Mouse (Mus musculus): ENCODE measurements around the gene Cwf19l1.
A peak's percentile ranks its signal among the peaks of the same experiment; 100 is the strongest.
"Not testable (repeated sequence)": the region's sequence is repeated elsewhere in the genome, so short reads cannot be mapped to it uniquely, and the experiment has no call there.

Cwf19l1 gene

DNA sequence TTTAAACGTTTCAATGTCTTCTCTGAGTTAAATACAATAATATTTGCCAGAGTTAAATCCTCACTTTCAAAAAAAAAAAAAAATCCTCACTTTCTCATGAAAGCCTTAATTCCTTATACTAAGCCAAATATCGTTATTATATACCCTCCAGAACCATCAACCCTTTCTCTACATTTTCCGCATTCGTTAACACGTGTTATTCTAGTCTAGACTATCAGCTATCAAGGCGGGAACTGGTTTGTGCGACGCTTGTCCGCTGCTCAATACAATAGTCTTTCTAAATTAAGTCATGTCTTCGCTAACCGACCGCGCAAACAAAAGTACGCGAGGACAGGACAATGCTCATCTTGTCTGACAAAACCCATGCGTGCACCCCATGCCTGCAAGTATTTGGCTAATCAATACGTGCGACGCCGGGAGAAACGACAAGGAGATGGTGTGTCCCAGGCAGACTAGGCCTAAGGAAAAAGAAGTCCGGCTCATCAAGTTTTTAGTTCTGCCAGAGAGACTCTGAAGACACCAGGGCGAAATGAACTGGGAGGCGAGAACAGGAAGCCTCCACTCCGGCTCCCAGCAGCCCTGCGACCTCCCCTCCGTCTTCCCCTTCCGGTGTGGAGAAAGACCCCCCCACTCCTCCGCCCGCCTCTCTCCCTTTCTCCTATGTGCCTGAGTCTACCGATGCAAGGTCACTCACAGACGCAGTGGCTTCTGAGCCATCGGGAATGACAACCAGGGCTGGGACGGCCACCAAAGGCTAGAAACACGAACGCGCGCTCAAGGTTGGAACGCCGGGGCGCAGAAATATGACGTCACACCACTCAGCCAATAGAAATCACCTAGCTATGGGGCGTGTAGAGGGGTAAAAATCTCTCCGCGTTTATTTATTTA, at the start of gene Cwf19l1:
Cwf19l1 (minus strand) TSS at position 805 of the 888 bp plus-strand sequence.
- ATAC-seq (ENCODE audit: low TSS enrichment), result peak; percentile 91

DNA sequence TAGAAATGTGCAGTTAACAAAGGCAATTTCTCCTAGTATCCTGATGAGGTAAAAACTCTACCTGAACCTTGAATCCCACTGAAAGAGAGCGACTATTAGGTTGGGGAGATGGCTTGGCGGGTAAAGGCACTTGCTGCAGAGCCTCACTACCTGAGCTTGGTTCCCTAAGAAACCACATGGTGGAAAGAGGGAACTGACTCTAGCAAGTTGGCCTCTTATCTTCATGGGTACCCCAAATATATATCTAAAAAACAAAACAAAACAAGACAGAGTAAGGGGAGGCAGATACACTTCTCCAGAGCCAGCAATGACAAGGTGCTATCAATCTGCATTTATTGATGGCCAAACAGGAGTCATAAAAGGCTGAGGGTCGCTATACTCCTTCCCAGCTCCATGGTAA, 48.3 kb upstream of the Cwf19l1 start:
- ATAC-seq (ENCODE audit: low TSS enrichment), result no peak

DNA sequence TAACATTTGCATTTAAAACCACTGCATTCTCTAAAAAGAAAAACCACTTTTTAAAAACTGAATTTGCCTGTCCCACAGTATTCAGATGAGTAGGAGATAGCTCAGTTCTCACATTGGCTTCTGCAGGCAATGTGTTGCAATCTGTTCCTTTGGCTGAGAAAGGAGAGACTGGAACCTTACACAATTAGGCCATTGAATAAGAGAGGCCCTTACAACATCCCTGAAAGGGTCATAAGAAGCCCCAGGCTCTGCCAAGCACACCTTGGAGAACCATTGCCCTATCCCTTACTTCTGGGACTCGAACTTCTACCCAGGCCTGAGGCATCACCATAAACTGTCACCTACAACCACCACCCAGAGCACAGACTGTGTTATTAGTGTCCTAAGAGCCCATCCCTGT, 44.8 kb upstream of the Cwf19l1 start:
- no peak for ATAC-seq (ENCODE audit: low TSS enrichment)

DNA sequence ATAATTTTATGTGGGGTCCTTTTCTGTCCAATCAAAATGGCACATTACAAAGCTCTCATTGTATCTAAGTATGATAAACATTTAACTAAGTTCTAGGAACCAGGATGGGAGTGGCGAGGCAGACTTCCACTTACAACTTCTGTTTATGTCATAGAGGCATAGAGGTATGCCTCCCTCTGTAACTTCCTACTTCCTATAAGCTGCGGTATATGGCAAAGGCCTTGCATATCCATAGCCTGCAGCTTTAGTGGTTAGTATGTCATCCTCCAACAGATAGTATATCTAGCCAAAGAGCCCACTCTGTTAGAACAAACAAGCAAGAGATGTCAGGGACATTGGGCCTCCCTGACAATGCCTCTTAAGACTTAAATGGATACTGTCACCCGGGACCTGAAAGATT, 41.1 kb upstream of the Cwf19l1 start:
- ATAC-seq (ENCODE audit: low TSS enrichment), result no peak

DNA sequence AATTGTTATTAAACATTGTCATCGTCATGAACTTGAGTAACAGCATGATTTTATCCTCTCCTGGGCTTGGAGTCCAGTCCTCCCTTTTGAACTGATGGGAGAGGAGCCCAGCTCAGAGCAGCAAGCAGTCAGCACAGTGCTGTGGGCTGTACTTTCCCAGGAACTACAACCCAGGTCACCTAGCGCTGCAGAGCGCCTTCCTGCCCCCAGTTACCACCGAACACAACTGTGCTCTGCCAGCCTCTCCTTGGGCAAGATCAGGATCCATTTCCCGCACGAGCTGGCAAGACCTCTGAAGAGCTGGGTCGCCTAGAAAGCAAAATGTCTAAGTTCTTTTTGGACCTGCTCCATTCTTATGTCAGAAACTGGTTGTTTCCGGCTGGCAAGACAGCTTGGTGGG, 39.2 kb upstream of the Cwf19l1 start:
- no peak for ATAC-seq (ENCODE audit: low TSS enrichment)

DNA sequence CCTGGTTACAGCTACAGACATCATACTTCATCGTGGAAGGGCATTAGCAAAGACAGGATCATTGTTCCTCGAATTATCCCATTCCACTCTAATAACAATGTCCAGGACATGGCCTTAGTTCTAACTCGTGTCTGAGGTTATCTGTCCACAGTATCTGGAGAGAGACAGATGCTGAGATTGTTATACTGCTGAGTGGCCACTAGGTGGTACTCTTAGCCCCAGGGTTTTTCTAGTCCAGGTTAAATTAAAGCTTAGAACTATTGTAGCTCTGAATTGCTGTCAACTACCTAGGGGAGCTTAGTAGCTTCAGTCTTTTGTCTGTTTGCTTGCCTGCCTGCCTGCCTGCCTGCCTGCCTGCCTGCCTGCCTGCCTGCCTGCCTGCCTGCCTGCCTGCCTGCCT, 25.8 kb upstream of the Cwf19l1 start:
- peak; percentile 62; the same call in 1 of the 2 replicates for ATAC-seq (ENCODE audit: low TSS enrichment)

DNA sequence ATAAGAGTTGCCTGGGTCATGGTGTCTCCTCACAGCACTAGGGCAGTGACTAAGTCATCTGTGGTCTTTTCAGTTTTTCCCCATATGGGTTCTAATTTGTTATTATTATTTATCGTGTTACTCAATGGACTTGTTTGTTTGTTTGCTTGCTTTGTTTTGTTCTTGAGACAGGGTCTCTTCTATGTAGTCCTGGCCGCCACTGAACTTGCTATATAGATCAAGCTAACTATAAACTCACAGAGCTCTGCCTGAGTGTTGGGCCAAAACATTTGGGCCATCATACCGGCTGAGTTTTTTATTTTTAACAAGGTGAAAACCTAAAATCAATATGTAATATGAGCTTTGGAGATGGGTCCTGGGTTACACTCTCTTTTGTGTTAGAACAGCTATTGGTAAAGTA, 23.7 kb upstream of the Cwf19l1 start:
- ATAC-seq (ENCODE audit: low TSS enrichment), result no peak

DNA sequence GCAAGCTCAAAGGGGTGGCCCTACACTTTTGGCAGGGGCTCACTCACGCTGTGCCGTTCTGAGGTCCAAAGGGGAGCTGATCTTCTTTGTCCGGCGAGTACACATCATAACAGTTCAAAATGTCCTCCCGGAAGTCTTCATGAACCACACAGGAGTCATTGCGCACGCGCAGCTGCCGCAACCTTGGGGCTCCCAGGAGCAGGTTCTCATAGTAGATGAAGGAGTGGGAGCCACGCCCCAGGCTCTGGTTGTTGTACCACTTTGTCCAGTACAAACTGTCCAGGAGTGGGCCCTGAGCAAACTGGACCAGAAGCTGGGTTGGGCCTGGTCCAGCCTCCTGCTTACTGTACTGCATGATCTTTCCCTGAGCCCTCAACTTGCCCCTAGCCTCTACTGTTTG, 21.3 kb upstream of the Cwf19l1 start:
- ATAC-seq (ENCODE audit: low TSS enrichment), result no peak

DNA sequence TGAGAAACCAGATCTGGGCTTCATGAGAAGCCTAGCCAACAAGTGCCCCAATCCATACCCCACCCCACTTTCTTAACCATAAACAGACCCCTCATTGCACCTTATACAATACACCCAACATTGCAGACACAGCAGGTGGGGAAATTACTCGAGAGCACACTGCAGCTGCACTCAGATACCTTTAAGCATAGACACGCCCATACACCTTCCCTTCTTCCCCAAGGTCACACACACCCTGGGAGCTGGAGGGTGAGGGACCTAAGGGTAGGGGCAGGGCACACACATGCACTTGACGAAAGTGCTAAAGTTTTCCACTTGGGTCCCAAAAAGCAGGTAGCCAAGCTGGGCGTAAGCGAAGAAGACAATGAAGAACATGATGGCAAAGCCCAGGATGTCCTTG, 18.1 kb upstream of the Cwf19l1 start:
- ATAC-seq (ENCODE audit: low TSS enrichment), result no peak

DNA sequence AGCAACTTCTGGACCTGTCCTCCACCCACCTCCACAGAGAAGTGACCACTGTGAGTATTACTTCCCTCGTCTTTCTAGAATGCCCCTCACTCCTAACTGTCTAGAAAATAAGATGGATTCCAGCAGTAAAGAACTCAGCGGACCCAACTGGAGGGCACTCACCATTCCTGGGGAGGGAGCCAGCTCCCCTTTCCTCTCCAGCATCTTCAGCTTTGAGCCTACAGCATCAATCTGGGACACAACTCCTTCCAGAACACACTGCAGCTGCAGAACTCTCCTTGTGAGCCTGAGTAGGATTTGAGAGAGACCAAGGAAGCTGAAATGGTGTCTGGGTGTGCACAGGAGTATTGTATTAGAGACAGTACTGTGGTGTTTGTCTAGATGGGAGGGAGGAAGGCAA, 13.3 kb upstream of the Cwf19l1 start:
- no peak for ATAC-seq (ENCODE audit: low TSS enrichment)

DNA sequence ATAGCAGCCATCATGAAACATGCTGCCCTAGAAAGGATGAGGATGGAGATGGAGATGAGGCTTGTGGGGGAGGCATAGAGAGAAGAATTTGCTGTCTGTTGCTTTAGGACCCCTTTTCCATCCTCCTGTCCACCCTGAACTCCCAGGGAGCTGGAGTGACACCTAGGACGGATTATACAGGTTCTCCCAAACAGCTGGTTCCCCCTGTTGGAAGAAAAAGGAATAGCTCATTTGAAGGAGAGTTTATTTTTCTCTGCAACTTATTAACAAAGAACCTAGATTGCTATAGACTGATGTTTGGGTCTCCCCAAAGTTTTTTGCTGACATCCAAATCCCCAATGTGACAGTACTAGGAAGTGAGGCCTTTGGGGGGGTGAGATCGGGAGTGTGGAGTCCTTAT, 12.7 kb upstream of the Cwf19l1 start:
- no peak for ATAC-seq (ENCODE audit: low TSS enrichment)

DNA sequence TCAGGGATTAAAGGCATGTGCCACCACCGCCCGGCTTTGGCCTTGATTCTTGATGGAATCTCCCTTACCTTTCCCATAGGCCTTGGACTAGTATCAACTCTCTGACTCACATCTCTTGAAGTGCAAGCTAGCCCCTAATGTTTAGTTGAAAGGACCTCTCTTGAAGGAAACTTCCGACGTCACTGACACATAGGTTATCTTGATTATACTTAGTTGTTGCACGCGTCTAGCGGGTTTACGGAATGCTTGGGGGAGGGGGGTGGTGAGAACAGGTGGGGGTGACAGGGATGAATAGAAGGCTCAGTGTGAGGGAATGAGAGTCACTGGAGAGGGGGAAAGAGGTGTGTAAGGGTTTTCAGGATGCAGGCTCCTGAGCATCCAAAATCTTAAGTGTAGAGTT, 11.3 kb upstream of the Cwf19l1 start:
- ATAC-seq (ENCODE audit: low TSS enrichment), result no peak

DNA sequence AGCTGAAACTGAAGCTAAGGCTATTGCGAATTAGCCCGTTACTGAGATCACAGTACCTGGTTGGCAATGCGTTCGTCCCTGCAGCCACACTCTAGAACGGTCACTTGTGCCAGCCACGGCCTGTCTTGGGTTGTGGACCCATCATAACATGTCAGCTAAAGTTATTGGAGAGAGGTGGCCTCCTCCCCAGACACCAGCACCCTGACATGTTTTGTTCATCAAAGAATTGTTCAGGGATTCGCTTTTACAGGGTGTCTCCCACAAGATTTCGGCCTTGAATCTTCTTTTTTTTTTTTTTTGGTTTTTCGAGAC, 10.8 kb upstream of the Cwf19l1 start:
- peak; percentile 35 for ATAC-seq (ENCODE audit: low TSS enrichment)

DNA sequence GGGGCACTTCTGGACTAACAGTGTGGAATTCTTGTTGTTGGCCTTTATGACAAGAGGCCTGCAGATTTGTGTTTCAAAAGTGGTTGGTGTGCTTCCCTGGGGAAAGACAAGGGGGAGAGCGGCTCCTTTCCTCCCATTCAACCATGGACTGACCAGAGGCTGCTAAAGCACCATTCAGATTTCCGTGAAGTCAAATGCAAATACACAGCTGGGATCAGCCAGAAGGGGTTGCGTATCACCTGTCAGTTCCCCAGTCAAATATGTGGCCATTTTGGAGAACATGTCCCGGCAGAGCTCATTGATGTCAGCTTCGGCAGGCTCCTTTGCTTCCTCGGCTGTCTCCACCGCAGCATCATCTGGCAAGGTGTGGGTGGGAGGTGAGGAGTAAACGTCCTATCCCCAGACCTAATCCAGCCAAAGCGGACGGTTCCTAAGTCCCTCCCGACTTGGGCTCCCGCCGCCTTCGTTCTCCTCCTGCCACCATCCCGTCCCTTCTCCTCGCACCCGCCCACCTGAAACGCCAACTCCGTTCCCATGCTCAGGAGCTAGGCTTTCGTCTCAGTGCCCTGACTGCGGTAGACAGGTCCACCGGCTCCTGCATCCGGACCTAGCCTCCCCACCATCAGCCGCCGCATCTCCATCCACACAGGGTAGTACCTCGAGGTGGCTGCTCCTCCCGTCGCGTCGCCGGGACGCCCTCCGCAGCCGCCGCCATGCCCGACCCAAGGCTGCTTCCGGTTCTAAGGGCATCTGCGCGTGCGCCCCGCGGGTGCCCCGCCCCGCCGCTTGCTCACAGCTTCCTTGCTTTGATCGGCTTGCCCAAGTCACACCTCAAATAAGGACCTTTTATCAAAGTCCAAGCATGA, 10.3 kb upstream of the Cwf19l1 start, which contains the start of gene Bloc1s2:
Bloc1s2 (minus strand) TSS at position 745 of the 866 bp plus-strand sequence.
- peak; percentile 93 for ATAC-seq (ENCODE audit: low TSS enrichment)

DNA sequence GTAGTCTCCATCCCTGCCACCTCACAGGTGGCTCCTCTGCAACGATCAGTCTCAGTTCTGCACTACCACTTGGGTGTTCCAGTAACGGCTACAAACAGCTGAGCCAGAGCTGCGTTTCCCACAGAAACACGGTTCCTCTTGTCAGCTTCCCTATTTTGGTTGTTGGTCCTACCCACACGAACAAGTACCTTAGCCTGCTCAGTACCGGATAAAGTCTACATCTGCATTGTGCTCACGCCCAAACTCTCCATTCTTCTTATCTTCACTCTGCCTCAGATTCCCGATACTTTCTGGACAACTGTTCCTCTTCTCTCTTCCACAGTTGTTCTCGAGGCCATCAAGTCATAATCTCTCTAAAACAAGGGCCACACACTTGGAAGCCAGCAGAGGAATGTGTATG, 8.7 kb upstream of the Cwf19l1 start:
- no peak for ATAC-seq (ENCODE audit: low TSS enrichment)

DNA sequence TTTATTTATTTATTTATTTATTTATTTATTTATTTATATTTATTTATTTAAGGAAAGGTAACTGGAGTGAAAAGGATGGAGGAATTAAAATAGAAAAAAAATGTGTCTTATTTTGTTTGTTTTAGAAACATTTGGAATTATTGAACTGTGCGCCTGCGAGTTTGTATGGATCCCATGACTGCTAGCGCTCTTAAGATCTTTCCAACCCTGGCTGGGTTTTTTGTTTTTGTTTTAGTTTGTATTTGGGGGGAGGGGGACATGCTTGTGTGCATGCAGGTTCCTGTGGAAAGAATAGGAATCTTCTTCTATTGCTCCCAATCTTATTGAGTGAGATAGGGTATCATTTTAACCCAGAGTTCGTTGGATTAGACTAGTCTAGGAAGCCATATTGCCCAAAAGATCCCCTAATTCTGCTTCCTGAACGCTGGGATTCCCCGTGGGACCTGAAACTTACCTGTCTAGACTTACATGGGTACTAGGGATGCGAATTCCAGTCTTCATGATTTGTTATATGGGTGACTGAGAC, 347 bp upstream of the Cwf19l1 start:
- ATAC-seq (ENCODE audit: low TSS enrichment), result no peak

DNA sequence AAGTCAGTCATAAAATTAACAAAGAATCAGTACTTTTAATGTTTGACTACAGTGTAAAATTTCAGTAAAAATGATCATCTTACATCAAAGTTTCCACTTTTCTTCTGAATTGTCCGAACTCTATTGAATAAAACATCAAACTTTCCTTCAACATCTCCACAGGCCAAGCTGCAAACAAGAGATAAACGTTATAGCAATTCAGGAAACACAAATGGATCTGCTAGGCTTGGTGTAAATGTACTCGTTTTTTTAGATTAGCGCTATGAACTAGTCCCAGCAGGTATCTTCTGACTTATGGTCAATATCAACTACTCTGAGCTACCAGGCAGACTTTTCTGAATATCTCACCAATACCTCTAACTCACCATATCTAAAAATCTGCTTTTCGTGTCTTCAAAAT, 2.8 kb downstream of the Cwf19l1 start:
- ATAC-seq (ENCODE audit: low TSS enrichment), result no peak

DNA sequence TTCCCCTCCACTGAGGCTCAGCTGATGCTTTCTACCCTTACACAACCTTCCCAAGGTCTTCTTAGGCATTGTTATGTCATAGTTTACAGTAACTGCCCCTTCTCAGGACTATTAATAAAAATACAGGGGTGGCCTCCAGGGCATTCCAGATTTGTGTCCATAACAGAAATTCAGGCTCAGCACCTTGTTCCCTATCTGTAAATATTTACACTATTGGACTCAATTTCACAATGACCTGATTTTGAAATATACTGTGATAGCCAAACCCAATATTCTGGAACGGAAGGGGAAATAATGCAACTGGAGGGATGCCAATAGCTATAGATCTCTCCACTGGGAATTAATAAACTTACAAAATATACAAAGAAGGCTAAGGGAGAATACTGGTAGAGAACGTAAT, 7.1 kb downstream of the Cwf19l1 start:
- no peak for ATAC-seq (ENCODE audit: low TSS enrichment)

DNA sequence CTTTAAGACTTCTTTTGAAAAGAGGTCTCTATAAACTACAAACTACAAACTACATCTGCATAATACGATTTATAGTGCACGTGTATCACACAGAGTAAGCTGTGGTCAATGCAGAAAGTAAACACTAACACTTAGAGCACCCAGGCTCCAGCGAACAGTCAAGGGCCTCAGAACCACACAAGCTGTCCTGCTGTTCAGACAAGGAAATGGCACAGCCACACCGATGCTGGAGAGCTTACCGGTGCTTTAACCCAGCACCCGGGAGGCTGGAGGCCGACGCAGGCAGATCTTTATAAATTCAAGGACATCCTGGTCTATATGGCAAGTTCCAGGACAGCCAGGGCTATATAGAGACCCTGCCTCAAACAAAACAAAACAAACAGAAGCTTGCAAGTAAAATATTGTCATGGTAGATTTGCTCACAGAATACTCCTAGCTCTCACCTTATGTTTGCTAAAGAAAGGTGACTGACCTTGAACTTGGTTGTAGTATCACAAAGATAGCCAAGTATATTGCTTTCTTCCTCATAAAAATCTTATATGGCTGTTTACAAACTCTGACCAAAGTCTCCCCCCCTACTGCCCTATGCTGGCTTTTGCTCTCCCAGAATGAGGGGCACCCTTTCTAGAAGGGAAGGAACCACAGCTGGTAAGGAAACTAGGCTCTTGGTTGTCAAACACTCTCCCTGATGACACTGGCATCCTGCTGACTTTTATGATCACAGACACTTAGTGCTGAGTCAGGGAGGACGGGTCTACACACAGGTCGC, 7.8 kb downstream of the Cwf19l1 start:
- ATAC-seq (ENCODE audit: low TSS enrichment), result no peak

DNA sequence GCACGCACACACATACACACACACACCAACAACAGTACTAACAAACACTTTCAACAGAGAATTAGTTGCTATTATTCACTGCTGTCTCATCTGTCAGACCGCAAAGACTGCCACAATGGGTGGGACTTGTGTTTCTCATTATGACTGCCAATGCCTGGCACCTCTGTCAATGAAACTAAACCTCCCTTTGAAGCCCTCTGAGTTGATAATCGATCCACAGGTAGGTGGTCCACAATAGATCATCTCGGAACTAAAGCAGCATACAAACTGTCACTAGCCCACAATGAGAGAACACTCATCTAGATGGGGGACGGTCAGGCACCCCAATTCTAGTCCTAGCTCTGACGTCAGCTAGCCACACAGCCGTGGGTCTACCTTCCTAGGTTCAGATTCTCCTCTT, 14.5 kb downstream of the Cwf19l1 start:
- ATAC-seq (ENCODE audit: low TSS enrichment), result no peak

DNA sequence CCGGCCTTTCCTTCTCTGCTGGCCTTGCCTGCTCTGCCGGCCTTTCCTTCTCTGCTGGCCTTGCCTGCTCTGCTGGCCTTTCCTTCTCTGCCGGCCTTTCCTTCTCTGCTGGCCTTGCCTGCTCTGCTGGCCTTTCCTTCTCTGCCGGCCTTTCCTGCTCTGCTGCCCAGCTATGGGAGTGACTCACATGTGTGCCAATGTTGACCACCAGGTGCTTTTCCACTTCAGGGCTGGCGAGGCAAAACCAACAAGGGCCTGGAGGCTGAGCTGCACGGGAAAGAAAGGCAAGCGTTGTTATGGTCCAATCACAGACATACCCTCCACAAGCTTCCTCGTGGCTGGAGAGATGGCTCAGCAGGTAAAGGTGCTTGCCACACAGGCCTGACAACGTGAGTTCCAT, 15.0 kb downstream of the Cwf19l1 start:
- not testable (repeated sequence) for ATAC-seq (ENCODE audit: low TSS enrichment)

DNA sequence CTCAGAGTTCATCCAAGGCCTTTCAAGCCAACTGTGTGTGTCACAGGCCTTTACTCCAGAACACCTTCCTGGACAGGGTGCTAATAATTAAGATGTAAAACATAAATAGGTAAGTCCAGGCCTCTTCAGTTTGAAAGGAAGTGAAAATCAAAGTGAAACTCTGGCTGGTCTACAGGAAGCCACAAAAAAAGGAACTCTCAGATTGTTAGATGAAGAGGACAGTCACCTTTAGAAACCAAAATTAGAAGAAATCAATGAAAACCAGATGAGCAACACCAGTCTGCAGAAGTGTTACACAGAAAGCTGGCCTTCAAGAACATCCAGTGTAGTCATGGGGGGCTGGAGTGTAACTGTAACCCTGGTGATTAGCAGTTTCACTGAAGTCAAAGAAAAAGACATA, 17.9 kb downstream of the Cwf19l1 start:
- no peak for ATAC-seq (ENCODE audit: low TSS enrichment)
